Mouse (Mus musculus) bone marrow, adult 2 months (tissue): ENCODE results near the gene Crebl2. TPM values are rescaled to one million over a fixed set of nuclear protein-coding genes. Genes with fewer than 3 reads are reported as not detected.

Experiments
- H3K27ac ChIP-seq: fragments of 200-500 bp; 2 replicates; pipeline ENCODE4 v1.5.1; 2012; ENCODE audit warnings: low read depth, mild to moderate bottlenecking, control low read depth, inconsistent platforms, low read length; ENCODE audit not compliant: control insufficient read depth, poor library complexity, insufficient read depth
- H3K4me1 ChIP-seq: fragments of 200-500 bp; 2 replicates; pipeline ENCODE4 v1.6.1; 2011; ENCODE audit warnings: low read length; ENCODE audit not compliant: control insufficient read depth, insufficient read depth
- H3K4me3 ChIP-seq: fragments of 200-500 bp; replicated peaks from 2 replicates; pipeline ENCODE3; 2011; ENCODE audit warnings: mild to moderate bottlenecking, low read depth, low read length, control low read depth; ENCODE audit not compliant: control insufficient read depth
- CTCF ChIP-seq: fragments of 200-500 bp; IDR thresholded peaks from 2 replicates; pipeline ENCODE4 v1.5.1; 2011; ENCODE audit warnings: low read length, control low read depth; ENCODE audit not compliant: control insufficient read depth, insufficient read depth
- POLR2A ChIP-seq: fragments of 200-500 bp; IDR thresholded peaks from 2 replicates; pipeline ENCODE4 v1.6.1; 2011; ENCODE audit warnings: low read depth, mild to moderate bottlenecking, control low read depth, low read length, borderline replicate concordance; ENCODE audit not compliant: control insufficient read depth
- whole genome bisulfite sequencing: fragments of 180-500 bp; shearing (Covaris S2); methylation state at CpG from one replicate; pipeline ENCODE4 v1.1.7; 2018; 5-methylcytosine and 5-hydroxymethylcytosine counted together
- polyA plus RNA-seq: library from polyadenylated mRNA; stranded (reverse); fragments of >200 nt; gene quantifications from 2 replicates; pipeline ENCODE4 v1.2.4, GENCODE M21; 2011; ENCODE audit warnings: low replicate concordance; ENCODE audit not compliant: missing spikeins, insufficient read depth, insufficient read length

Gene Crebl2
- polyA plus RNA-seq, 1 experiment = 8.3 TPM

DNA sequence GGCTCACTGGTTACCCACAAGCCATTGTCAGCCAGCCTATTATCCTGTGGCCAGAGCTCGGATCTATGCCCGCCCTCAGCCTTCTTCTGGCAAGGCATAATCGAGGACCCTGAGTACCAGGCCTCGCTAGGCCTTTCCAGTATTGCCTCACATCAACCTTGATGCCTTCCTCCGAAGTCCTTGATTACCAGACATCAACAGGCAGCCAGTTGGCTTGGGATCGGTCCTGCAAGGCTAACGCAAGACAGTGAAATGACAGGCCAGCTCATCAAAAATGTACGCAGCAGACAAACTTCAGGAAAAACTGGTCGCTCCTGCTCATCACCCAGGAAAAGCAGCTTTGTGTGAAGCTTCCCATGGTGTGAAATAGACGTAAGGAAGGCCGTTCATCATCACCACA is 22.2 kb upstream of the Crebl2 start:
- no peak overlapping the region for H3K4me3 ChIP-seq
- H3K4me1 ChIP-seq = no peaks in the 10 kb centered on the region; the same call in 1 of the 2 replicates
- TF ChIP-seq POLR2A (no peak), CTCF (no peak)
- WGBS = 89% methylated on average over 11 of the region's 11 CpGs
- no peak overlapping the region for H3K27ac ChIP-seq

DNA sequence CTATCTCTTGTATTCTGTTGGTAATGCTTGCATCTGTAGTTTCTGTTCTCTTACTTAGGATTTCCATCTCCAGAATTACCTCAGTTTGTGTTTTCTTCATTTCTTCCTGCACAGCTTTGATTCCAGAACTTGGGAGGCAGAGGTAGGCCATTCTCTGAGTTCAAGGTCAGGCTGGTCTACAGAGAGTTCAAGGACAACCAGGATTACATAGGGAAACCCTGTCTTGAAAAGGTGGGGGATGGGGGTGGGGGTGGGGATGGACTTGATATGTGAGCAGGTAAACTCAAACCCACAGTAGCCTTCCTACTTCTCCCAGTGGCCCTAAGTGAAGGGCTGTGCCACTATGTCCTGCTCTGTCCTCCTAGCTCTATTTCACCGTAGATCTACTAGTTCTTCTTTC is 16.9 kb upstream of the Crebl2 start:
- TF ChIP-seq CTCF (no peak), POLR2A (no peak)
- 76% methylated on average over 1 of the region's 1 CpGs for WGBS
- Histone ChIP-seq H3K27ac (no peak overlapping the region), H3K4me3 (no peak overlapping the region), H3K4me1 (no peaks in the 10 kb centered on the region)

DNA sequence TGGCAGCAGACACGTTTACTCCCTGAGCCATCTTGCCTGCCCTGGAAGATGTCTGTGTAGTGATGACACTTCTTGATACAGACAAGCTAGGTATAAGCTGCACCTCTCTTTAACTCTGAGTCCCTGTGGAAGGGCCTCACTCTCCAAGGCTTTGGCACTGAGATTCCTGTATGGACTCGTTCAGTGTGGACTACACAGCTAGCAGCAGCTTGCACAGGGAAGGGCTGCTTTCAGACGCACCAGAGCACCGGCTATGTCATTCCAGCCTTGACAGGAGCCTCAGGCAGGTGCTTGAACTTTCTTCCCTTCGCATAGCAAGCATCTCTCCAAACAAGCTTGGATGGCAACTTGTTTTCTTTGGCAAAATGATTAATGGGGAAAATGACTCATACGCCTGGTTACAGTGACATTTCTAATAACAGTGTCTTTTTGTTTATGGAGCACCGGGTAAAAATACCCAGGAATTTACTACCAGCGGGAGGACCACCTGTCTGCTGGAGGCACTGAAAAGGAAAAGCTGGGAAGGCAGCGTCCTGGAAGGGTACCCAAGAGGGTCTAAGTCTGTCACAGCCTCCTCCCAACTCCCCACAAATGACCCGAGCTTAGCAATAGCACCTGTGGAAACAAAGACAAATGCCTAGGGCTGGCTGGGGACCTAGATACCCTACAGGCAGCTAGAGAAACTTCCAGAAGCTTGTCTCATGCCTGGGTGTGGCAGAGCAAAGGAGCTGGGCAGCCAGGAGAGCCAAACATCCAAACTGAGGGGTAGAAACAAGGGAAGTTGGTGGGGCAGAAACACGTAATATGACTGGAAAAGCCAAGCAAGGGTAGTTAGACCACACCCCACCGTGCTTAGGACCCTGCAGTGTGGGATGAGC is 12.7 kb upstream of the Crebl2 start:
- TF ChIP-seq CTCF (no peak), POLR2A (no peak)
- WGBS = 75% methylated on average over 12 of the region's 12 CpGs
- no peaks in the 10 kb centered on the region for H3K4me1 ChIP-seq
- no peak overlapping the region for H3K4me3 ChIP-seq
- H3K27ac ChIP-seq = no peak overlapping the region

DNA sequence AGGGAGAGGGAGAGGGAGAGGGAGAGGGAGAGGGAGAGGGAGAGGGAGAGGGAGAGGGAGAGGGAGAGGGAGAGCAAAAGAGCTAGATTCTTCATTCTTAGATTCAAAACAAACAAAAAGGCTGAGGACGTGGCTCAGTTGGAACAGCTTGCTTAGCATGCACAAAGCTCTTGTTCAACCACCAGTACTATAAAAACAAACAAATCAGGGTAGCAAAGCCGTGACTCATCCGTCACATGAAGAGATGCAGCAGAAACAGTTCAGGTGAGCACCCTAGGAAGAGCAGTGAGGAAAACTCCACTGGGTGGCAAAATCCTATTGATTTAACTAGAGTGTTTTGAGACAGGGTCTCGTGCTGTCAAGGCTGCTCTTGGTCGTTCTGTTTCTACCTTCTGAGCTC is 10.2 kb upstream of the Crebl2 start:
- 76% methylated on average over 5 of the region's 5 CpGs for WGBS
- H3K4me3 ChIP-seq = no peak overlapping the region
- no peak overlapping the region for H3K27ac ChIP-seq
- H3K4me1 ChIP-seq = peaks cover 2% of the 10 kb centered on the region; the same call in 1 of the 2 replicates
- TF ChIP-seq CTCF (no peak), POLR2A (no peak)

DNA sequence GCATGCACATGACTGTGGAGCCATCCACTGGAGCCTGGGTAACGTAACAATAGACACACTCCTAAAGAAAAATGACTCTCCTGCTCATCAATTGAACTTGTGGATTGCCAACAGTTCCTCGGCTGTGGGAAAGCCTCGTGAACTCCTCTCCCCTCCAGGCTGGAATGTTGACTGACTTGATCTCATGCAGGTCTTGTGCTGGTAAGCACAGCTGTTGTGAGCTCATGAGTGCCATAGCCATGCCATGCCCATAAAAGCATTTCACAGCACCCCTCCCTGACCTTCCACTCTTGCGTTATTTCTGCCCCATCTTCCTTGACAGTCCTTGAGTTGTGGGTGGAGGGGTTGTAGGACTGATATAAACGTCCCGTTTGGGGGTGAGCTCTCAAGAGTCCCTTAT is 9.5 kb upstream of the Crebl2 start:
- peaks cover 2% of the 10 kb centered on the region; the same call in 1 of the 2 replicates for H3K4me1 ChIP-seq
- H3K4me3 ChIP-seq = no peak overlapping the region
- TF ChIP-seq POLR2A (no peak), CTCF (no peak)
- no peak overlapping the region for H3K27ac ChIP-seq
- 78% methylated on average over 6 of the region's 6 CpGs for WGBS

- TF ChIP-seq CTCF (peak; percentile 77), POLR2A (no peak)
- H3K27ac ChIP-seq = no peak overlapping the region
- 70% methylated on average over 10 of the region's 10 CpGs for WGBS
- no peak overlapping the region for H3K4me3 ChIP-seq
- peaks cover 2% of the 10 kb centered on the region; the same call in 1 of the 2 replicates for H3K4me1 ChIP-seq
Observed at GRCm38 (mm10) chr6:134822844-134823243, 7.1 kb upstream of the Crebl2 start.

DNA sequence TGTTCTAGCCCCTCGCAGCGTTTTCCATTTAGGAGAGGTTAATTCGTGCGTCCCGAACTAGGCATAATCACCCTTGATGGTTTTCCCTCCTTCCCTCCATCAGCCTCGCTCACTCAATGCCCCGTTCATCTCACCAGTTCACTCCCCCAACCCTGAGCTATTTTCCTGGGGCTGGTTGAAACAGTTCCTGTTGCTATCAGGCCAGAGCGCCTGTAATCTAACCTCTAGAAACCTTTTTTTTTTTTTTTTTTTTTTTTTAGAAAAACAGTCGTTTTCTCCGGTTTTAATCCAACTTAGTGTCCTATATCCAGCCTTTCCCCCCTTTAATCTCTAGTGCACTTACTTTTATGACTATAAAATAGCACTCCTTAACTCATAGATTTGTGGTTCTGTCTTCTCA is 822 bp downstream of the Crebl2 start:
- TF ChIP-seq CTCF = no peak
- 2% methylated on average over 10 of the region's 10 CpGs for WGBS

DNA sequence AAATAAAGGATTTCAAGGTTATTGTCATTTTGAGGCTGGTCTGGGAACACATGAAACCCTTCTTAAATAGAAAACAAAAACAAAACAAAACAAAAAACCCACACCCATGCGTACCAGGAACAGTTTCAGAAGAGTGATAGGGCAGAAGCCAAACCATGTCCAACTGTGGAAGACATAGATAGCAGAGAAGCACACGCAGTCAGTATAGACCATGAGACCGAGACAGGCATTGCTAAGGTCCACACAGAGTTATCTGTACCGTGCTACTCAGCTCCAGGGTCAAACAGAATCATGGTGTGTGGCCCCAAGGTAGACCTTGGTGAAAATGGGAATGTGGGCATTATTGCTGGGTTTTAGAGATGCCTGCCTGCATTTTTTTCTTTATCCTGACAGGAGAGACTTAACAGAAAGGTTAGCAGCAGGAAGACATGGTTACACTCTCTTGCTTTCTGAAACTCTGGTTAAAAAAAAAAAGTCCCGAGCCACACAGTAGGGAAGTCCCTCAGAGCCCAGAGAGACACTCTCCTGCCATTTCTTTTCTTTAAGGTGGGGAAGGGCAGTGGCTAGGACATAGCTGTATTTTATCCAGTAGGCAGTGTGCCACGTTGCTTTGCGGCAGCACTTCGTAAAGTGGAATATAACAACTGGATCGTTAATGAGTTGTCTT is 4.8 kb downstream of the Crebl2 start:
- Histone ChIP-seq H3K4me1 (peaks cover 4% of the 10 kb centered on the region; the same call in 1 of the 2 replicates), H3K27ac (0 out of 2 replicates have a peak overlapping the region, but pooled peaks have one; percentile 40), H3K4me3 (no peak overlapping the region)
- TF ChIP-seq POLR2A (no peak), CTCF (no peak)
- whole genome bisulfite sequencing = 71% methylated on average over 9 of the region's 9 CpGs

More for the DNA sequence above, 822 bp downstream of the Crebl2 start:
- Histone ChIP-seq H3K4me1 (peaks cover 4% of the 10 kb centered on the region; the same call in 1 of the 2 replicates), H3K27ac (peak overlapping the region; percentile 41; the same call in 1 of the 2 replicates), H3K4me3 (peak overlapping the region; percentile 92)

- Histone ChIP-seq H3K27ac (no peak overlapping the region), H3K4me3 (no peak overlapping the region), H3K4me1 (peaks cover 1% of the 10 kb centered on the region; the same call in 1 of the 2 replicates)
- TF ChIP-seq CTCF = no peak
- no peak for TF ChIP-seq POLR2A
- 70% methylated on average over 4 of the region's 4 CpGs for WGBS
Observed at GRCm38 (mm10) chr6:134838111-134838510, 8.2 kb downstream of the Crebl2 start.
